Mouse (Mus musculus) testis, adult 2 months (tissue): ENCODE results near the gene Phgr1.

Experiments
- CTCF ChIP-seq: fragments of 200-500 bp; IDR thresholded peaks from 2 replicates; pipeline ENCODE4 v1.5.1; 2012; ENCODE audit warnings: low read depth, mild to moderate bottlenecking, inconsistent platforms, low read length, moderate library complexity; ENCODE audit not compliant: control insufficient read depth, insufficient read depth, insufficient replicate concordance
- POLR2A ChIP-seq: fragments of 200-500 bp; IDR thresholded peaks from 2 replicates; pipeline ENCODE4 v1.6.1; 2012; ENCODE audit warnings: low read depth, mild to moderate bottlenecking, inconsistent platforms, low read length, moderate library complexity; ENCODE audit not compliant: control insufficient read depth

DNA sequence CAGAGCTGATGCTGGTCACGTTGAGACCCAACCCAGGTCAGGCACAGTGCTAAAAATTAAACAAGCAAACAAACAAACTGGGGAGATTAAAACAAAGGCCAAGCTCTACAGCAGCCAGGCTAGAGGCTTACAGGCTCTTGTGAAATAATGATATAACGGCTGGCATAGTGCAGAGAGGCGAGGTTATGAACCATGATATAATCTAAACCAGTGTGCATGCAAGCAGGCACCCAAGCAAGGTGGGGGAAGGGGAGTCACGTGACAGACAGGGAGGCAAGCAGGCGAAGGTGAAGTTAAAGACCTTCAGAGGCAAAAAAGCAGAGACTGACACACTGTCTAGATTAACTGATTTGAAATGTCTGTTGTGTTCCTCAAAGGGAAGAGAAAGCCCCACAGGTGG is 10.5 kb downstream of the Phgr1 start:
- TF ChIP-seq CTCF (no peak), POLR2A (no peak)
